Mouse (Mus musculus) heart, embryonic 12.5 days (tissue): Measurements from ENCODE around the gene Kmt5b. TPM values are rescaled to one million over a fixed set of nuclear protein-coding genes. Genes with fewer than 3 reads are reported as not detected.

ENCODE experiments used
- ATAC-seq: fragments of 200-750 bp; cut with Nextera tagmentation; 2 replicates; pipeline ENCODE4 v1.8.0; 2017; ENCODE audit warnings: moderate TSS enrichment, moderate library complexity; ENCODE audit not compliant: insufficient number of reproducible peaks, low FRiP score
- H3K27ac ChIP-seq: fragments of 300-500 bp; sonication (generic); 2 replicates; pipeline ENCODE4 v1.5.1; 2016; ENCODE audit warnings: mild to moderate bottlenecking, moderate library complexity; ENCODE audit not compliant: poor library complexity, severe bottlenecking
- H3K27me3 ChIP-seq: fragments of 300-500 bp; sonication (generic); replicated peaks from 2 replicates; pipeline ENCODE4 v1.6.1; 2016; ENCODE audit warnings: mild to moderate bottlenecking, moderate library complexity
- H3K36me3 ChIP-seq: fragments of 300-500 bp; sonication (generic); 2 replicates; pipeline ENCODE4 v1.6.1; 2016; ENCODE audit warnings: mild to moderate bottlenecking, moderate library complexity
- H3K4me1 ChIP-seq: fragments of 300-500 bp; sonication (generic); replicated peaks from 2 replicates; pipeline ENCODE4 v1.6.1; 2016; ENCODE audit warnings: mild to moderate bottlenecking
- H3K4me2 ChIP-seq: fragments of 300-500 bp; sonication (generic); 2 replicates; pipeline ENCODE4 v1.6.1; 2016; ENCODE audit warnings: mild to moderate bottlenecking, moderate library complexity
- H3K4me3 ChIP-seq: fragments of 300-500 bp; sonication (generic); 2 replicates; pipeline ENCODE4 v1.5.1; 2016; ENCODE audit warnings: mild to moderate bottlenecking
- H3K9ac ChIP-seq: fragments of 300-500 bp; sonication (generic); 2 replicates; pipeline ENCODE4 v1.6.1; 2016; ENCODE audit warnings: mild to moderate bottlenecking, moderate library complexity
- H3K9me3 ChIP-seq: fragments of 300-500 bp; sonication (generic); replicated peaks from 2 replicates; pipeline ENCODE4 v1.6.1; 2016; ENCODE audit warnings: mild to moderate bottlenecking, moderate library complexity
- WGBS: fragments of 180-500 bp; shearing (Covaris S2); methylation state at CpG from one replicate; pipeline ENCODE4 v1.1.7; 2016; 5-methylcytosine and 5-hydroxymethylcytosine counted together
- polyA plus RNA-seq: library from polyadenylated mRNA; unstranded; fragments of >200 nt; fragmentation: Nextera tagmentation; extraction: Ambion mirVana; gene quantifications from 2 replicates; pipeline ENCODE4 v1.2.1, GENCODE M21; 2016

Gene Kmt5b
- polyA plus RNA-seq, 1 experiment from 2014 or later, result 29.3 TPM

GRCm38 (mm10) chr19:3768697-3769383 is 1.6 kb downstream of the Kmt5b start:
- Histone ChIP-seq H3K4me1 (peaks cover 14% of the 10 kb centered on the region), H3K27me3 (0 out of 2 replicates have a peak, but pooled peaks cover 5% of the 10 kb centered on the region), H3K27ac (peak overlapping the region; percentile 100), H3K9me3 (no peaks in the 10 kb centered on the region), H3K4me3 (peak overlapping the region; percentile 71), H3K4me2 (peak overlapping the region; percentile 82), H3K9ac (peak overlapping the region; percentile 98), H3K36me3 (peaks cover 6% of the 10 kb centered on the region; the same call in 1 of the 2 replicates)
- peak; percentile 94 for ATAC-seq
- under 1% methylated on average over 60 of the region's 60 CpGs for WGBS

DNA sequence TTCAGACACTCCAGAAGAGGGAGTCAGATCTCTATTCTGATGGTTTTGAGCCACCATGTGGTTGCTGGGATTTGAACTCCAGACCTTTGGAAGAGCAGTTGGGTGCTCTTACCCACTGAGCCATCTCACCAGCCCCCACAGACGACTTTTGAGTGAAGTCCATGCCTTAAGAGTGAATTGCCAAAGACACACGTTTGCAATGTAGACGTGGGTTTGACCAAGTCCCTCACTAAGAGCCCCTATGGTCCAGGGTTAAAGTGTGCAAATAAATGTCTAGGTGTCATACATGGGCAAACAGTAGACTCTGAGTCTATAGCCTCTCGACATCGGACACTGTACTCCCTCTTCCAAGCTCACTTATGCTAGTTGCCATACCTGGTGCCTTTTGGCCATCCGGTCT is 2.3 kb downstream of the Kmt5b start:
- no peak overlapping the region for H3K27ac ChIP-seq
- ATAC-seq, result no peak
- 85% methylated on average over 6 of the region's 6 CpGs for WGBS

GRCm38 (mm10) chr19:3774159-3774558 is 6.9 kb downstream of the Kmt5b start:
- no peak overlapping the region for H3K9ac ChIP-seq
- no peaks in the 10 kb centered on the region for H3K9me3 ChIP-seq
- 75% methylated on average over 2 of the region's 2 CpGs for WGBS
- no peak for ATAC-seq
- H3K27me3 ChIP-seq, result no peaks in the 10 kb centered on the region
- H3K4me1 ChIP-seq, result peaks cover 10% of the 10 kb centered on the region
- H3K4me3 ChIP-seq, result no peak overlapping the region
- H3K36me3 ChIP-seq, result peaks cover 11% of the 10 kb centered on the region; the same call in 1 of the 2 replicates
- no peak overlapping the region for H3K4me2 ChIP-seq
- no peak overlapping the region for H3K27ac ChIP-seq

More for the DNA sequence above, 2.3 kb downstream of the Kmt5b start:
- Histone ChIP-seq H3K4me3 (peak overlapping the region; percentile 71), H3K4me1 (peaks cover 14% of the 10 kb centered on the region), H3K9me3 (no peaks in the 10 kb centered on the region), H3K27me3 (0 out of 2 replicates have a peak, but pooled peaks cover 4% of the 10 kb centered on the region), H3K9ac (peak overlapping the region; percentile 98), H3K4me2 (peak overlapping the region; percentile 82), H3K36me3 (peaks cover 11% of the 10 kb centered on the region; the same call in 1 of the 2 replicates)

DNA sequence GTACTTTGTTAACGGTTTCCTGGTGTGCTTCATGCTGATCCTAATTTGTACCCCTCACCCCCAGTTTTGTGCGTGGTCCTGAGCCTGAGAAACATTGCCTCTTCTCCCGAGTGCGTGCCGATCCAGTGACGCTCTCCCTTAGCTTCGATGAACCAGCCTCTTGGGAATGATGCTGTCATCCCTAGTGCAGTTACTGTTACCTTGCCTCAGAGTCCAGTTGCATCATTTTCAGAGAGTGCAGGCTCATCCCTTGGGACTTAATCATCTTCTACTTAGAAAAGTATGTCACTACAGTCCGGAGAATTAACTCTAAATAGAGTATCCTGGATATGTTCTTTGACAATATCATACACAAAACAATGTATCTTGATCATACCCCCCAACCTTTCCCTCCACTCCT is 11.5 kb downstream of the Kmt5b start:
- no peak overlapping the region for H3K4me3 ChIP-seq
- H3K27me3 ChIP-seq, result no peaks in the 10 kb centered on the region
- no peak for ATAC-seq
- H3K4me2 ChIP-seq, result no peak overlapping the region
- H3K36me3 ChIP-seq, result peaks cover 21% of the 10 kb centered on the region
- no peak overlapping the region for H3K27ac ChIP-seq
- no peak overlapping the region for H3K9ac ChIP-seq
- 0 out of 2 replicates have a peak, but pooled peaks cover 3% of the 10 kb centered on the region for H3K4me1 ChIP-seq
- H3K9me3 ChIP-seq, result no peaks in the 10 kb centered on the region
- 84% methylated on average over 8 of the region's 8 CpGs for WGBS

DNA sequence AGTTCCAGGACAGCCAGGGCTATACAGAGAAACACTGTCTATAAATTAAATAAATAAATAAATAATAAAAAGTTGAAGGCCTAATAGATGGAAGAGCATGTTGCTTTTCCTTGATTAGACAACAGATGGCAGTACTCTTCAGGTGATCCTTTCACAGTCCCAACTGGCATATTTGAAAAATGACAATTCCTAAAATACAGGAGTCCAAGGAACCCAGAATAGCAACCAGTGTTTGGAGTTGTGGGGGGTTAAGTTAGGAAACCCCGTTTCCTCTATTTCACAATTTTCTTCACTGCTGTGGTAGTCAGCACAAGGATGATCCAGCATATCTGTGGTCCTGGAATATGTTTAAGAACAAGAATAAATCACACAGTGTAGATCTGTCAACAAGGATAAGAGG is 22.9 kb downstream of the Kmt5b start:
- ATAC-seq, result no peak
- H3K9ac ChIP-seq, result no peak overlapping the region
- H3K4me1 ChIP-seq, result peaks cover 6% of the 10 kb centered on the region; the same call in 1 of the 2 replicates
- no peak overlapping the region for H3K27ac ChIP-seq
- H3K36me3 ChIP-seq, result peaks cover 59% of the 10 kb centered on the region
- no peak overlapping the region for H3K4me3 ChIP-seq
- WGBS, result 91% methylated on average over 1 of the region's 1 CpGs
- H3K4me2 ChIP-seq, result no peak overlapping the region
- H3K9me3 ChIP-seq, result no peaks in the 10 kb centered on the region
- no peaks in the 10 kb centered on the region for H3K27me3 ChIP-seq

DNA sequence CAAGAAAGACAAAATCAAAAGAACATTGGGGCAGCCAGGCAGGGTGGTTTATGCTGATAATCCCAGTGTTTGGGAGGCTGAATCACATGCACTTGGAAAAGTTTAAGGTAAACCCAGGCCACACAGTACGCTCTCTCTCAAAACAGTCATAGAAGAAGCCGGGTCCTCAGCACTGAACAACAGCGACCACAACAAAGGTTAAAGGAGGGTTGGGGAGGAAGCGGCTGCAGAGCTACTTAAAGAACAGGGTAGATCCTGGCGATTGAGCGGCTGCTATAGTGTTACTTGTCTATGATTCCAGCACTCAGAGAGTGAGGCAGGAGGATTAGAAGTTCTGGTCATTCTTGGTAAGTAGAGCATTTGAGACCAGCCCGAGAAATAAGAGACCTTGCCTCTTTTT is 38.3 kb downstream of the Kmt5b start:
- no peak overlapping the region for H3K4me2 ChIP-seq
- no peak overlapping the region for H3K9ac ChIP-seq
- H3K4me3 ChIP-seq, result no peak overlapping the region
- peaks cover 83% of the 10 kb centered on the region for H3K36me3 ChIP-seq
- no peaks in the 10 kb centered on the region for H3K27me3 ChIP-seq
- H3K9me3 ChIP-seq, result no peaks in the 10 kb centered on the region
- no peak for ATAC-seq
- H3K4me1 ChIP-seq, result no peaks in the 10 kb centered on the region
- 92% methylated on average over 7 of the region's 7 CpGs for WGBS
- no peak overlapping the region for H3K27ac ChIP-seq

DNA sequence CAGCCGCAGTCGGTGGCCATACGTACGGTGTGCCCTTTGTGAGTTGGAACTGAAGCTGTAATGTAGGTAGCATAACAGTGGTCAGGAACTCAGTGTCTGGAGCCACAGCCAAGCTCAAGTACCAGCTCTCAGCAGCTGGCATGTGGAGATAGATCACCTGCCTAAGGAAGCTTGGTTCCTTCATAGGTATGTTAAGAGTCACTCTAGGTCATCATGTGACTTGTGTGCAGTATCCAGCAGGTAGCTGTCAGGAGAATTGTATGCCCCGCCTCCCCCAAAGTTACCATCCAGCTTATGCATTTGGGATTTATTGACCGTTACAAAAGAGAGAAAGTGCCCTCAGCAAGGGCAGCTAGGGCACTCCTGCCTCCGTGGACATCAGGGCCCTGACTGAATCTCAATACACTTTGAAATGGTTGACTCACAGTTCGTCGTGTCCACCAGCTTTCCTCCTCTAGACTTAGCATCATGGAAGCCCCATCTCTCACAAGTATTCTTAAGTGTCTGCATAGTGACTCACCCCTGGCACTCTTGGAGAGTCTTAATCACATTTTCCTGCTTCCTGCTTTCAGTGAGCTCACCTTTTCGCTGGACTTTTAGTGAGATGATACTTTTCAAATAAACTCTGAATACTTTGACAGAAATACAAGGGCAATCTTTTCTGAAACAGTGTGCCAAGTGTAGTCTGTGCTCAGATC is 43.5 kb downstream of the Kmt5b start:
- no peaks in the 10 kb centered on the region for H3K9me3 ChIP-seq
- H3K27me3 ChIP-seq, result no peaks in the 10 kb centered on the region
- H3K9ac ChIP-seq, result no peak overlapping the region
- no peaks in the 10 kb centered on the region for H3K4me1 ChIP-seq
- H3K4me3 ChIP-seq, result no peak overlapping the region
- H3K4me2 ChIP-seq, result no peak overlapping the region
- no peak overlapping the region for H3K27ac ChIP-seq
- 90% methylated on average over 10 of the region's 10 CpGs for WGBS
- ATAC-seq, result no peak
- peaks cover 88% of the 10 kb centered on the region for H3K36me3 ChIP-seq

GRCm38 (mm10) chr19:3814461-3814860 is 47.2 kb downstream of the Kmt5b start:
- 83% methylated on average over 10 of the region's 10 CpGs for WGBS
- Histone ChIP-seq H3K27ac (no peak overlapping the region), H3K36me3 (peaks cover 68% of the 10 kb centered on the region), H3K4me3 (no peak overlapping the region), H3K4me1 (peaks cover under 1% of the 10 kb centered on the region; the same call in 1 of the 2 replicates), H3K27me3 (no peaks in the 10 kb centered on the region), H3K9me3 (no peaks in the 10 kb centered on the region), H3K4me2 (no peak overlapping the region), H3K9ac (no peak overlapping the region)
- ATAC-seq, result no peak

GRCm38 (mm10) chr19:3815824-3816223 is 48.6 kb downstream of the Kmt5b start:
- H3K4me3 ChIP-seq, result no peak overlapping the region
- no peak overlapping the region for H3K4me2 ChIP-seq
- no peak overlapping the region for H3K9ac ChIP-seq
- no peaks in the 10 kb centered on the region for H3K27me3 ChIP-seq
- no peak for ATAC-seq
- H3K27ac ChIP-seq, result no peak overlapping the region
- H3K9me3 ChIP-seq, result no peaks in the 10 kb centered on the region
- WGBS, result 91% methylated on average over 12 of the region's 12 CpGs
- peaks cover 54% of the 10 kb centered on the region for H3K36me3 ChIP-seq
- H3K4me1 ChIP-seq, result peaks cover 8% of the 10 kb centered on the region; the same call in 1 of the 2 replicates

DNA sequence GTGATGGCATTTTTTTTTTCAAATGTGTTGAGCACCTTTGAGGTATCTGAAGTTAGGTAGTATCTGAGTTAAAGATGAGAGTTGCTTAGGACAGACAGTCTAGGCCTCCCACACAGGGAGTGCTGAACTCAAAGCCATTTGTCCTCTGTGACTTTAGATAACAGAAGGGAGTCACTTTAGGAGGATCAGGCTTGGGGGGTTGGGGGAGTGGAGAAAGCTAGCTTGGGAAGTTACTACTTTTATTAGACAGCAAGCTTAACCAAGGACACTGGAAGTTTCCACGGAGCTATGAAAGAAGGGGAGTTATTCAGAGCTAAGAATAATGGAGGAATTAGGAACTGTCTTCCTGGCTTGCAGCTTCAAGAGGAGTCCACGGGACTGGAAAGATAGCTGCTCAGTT is 51.9 kb downstream of the Kmt5b start:
- peaks cover 31% of the 10 kb centered on the region for H3K36me3 ChIP-seq
- no peak overlapping the region for H3K4me2 ChIP-seq
- H3K9me3 ChIP-seq, result no peaks in the 10 kb centered on the region
- peaks cover 8% of the 10 kb centered on the region; the same call in 1 of the 2 replicates for H3K4me1 ChIP-seq
- H3K4me3 ChIP-seq, result no peak overlapping the region
- no peaks in the 10 kb centered on the region for H3K27me3 ChIP-seq
- 48% methylated on average over 2 of the region's 2 CpGs for WGBS
- no peak overlapping the region for H3K9ac ChIP-seq
- ATAC-seq, result no peak
- no peak overlapping the region for H3K27ac ChIP-seq

DNA sequence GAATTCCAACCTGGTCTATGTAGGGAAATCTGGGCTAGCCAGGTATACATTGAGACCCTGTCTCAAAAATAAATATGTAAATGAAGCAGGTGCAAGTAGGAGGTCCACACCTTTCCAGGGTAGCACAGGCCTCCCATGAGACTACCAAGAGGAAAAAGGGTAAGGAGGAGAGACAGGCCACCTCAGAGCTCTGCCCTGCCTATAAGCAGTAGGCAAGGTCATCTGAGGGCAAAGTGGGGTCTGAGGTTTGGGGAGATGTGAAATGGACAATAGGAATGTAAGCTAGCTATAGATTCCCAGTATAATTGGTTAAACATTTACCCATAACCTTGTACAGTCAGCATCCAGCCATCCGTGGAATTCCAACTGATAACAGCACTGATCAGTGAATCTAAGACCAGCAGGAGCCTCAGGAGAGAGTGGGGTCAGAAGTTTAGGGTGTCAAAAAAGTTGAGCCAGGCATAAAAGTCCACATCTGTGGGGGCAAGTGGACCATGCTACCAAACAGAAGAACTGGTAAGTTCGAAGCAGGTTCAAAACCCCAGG is 52.8 kb downstream of the Kmt5b start:
- 55% methylated on average over 2 of the region's 2 CpGs for WGBS
- Histone ChIP-seq H3K27ac (no peak overlapping the region), H3K4me2 (no peak overlapping the region), H3K36me3 (peaks cover 22% of the 10 kb centered on the region), H3K4me1 (peaks cover 8% of the 10 kb centered on the region; the same call in 1 of the 2 replicates), H3K4me3 (no peak overlapping the region), H3K9ac (no peak overlapping the region), H3K9me3 (no peaks in the 10 kb centered on the region), H3K27me3 (no peaks in the 10 kb centered on the region)
- no peak for ATAC-seq
